Mouse (Mus musculus) left cerebral cortex, adult 18-20 months (tissue): ENCODE measurements at regions not wholly inside any gene's neighbourhood (a gene's known extent, or its start where the extent isn't known, plus 50 kb on each side); places are given as distances from the start of the nearest gene placed in this dataset.

Experiments
- DNase-seq, 2 experiments: peaks; one replicate each; pipeline ENCODE4 v3.0.0; 2021 to 2022; ENCODE audit warnings: low spot score in 2 of 2, mixed read lengths in 1 of 2

- DNase-seq, result no peak
Measured at GRCm38 (mm10) chr8:115948916-115949315, 241.3 kb upstream of the Maf start.

- no peak for DNase-seq
Measured at GRCm38 (mm10) chr8:115948036-115948435, 240.4 kb upstream of the Maf start.

- peak; percentile 4 to 8 for DNase-seq
Measured at GRCm38 (mm10) chr8:115942731-115943509, 235.3 kb upstream of the Maf start.

- DNase-seq, result no peak
Measured at GRCm38 (mm10) chr8:115929472-115930210, 222.0 kb upstream of the Maf start.

GRCm38 (mm10) chr8:115921889-115922288 is 214.3 kb upstream of the Maf start:
- DNase-seq, result no peak

GRCm38 (mm10) chr8:115906650-115907049 is 199.1 kb upstream of the Maf start:
- no peak for DNase-seq

- no peak for DNase-seq
Measured at GRCm38 (mm10) chr8:115903853-115904420, 196.3 kb upstream of the Maf start.

GRCm38 (mm10) chr8:115897521-115898178 is 190.1 kb upstream of the Maf start:
- no peak for DNase-seq

GRCm38 (mm10) chr8:115897086-115897485 is 189.5 kb upstream of the Maf start:
- DNase-seq, result no peak

- no peak for DNase-seq
Measured at GRCm38 (mm10) chr8:115896066-115896465, 188.5 kb upstream of the Maf start.

- no peak for DNase-seq
Measured at GRCm38 (mm10) chr8:115888278-115888677, 180.7 kb upstream of the Maf start.

- no peak for DNase-seq
Measured at GRCm38 (mm10) chr8:115885121-115885743, 177.6 kb upstream of the Maf start.

GRCm38 (mm10) chr8:115883808-115884207 is 176.2 kb upstream of the Maf start:
- DNase-seq, result no peak

GRCm38 (mm10) chr8:115881881-115882280 is 174.3 kb upstream of the Maf start:
- no peak for DNase-seq

GRCm38 (mm10) chr8:115874789-115875188 is 167.2 kb upstream of the Maf start:
- DNase-seq, result no peak

GRCm38 (mm10) chr8:115871381-115871780 is 163.8 kb upstream of the Maf start:
- no peak for DNase-seq

GRCm38 (mm10) chr8:115861381-115861780 is 153.8 kb upstream of the Maf start:
- DNase-seq, result no peak

- DNase-seq, result no peak
Measured at GRCm38 (mm10) chr8:115859406-115859805, 151.8 kb upstream of the Maf start.

GRCm38 (mm10) chr8:115856816-115857215 is 149.2 kb upstream of the Maf start:
- DNase-seq, result no peak

- DNase-seq, result no peak
Measured at GRCm38 (mm10) chr8:115855934-115856629, 148.5 kb upstream of the Maf start.
